Mouse (Mus musculus) olfactory bulb, adult 2 months (tissue): ENCODE data around the gene Appl2. TPM values are rescaled to one million over a fixed set of nuclear protein-coding genes. Genes with fewer than 3 reads are reported as not detected.

ENCODE experiments used
- H3K27ac ChIP-seq: fragments of 200-500 bp; 2 replicates; pipeline ENCODE4 v1.5.1; 2012; ENCODE audit warnings: low read depth, low read length; ENCODE audit not compliant: insufficient read depth
- H3K4me1 ChIP-seq: fragments of 200-500 bp; 2 replicates; pipeline ENCODE4 v1.6.1; 2012; ENCODE audit warnings: low read length; ENCODE audit not compliant: control insufficient read depth, insufficient read depth
- H3K4me3 ChIP-seq: fragments of 200-500 bp; 2 replicates; pipeline ENCODE4 v1.5.1; 2012; ENCODE audit warnings: mild to moderate bottlenecking, low read depth, low read length, moderate library complexity; ENCODE audit not compliant: insufficient read depth
- CTCF ChIP-seq: fragments of 200-500 bp; IDR thresholded peaks from 2 replicates; pipeline ENCODE4 v1.5.1; 2012; ENCODE audit warnings: low read depth, mild to moderate bottlenecking, low read length, moderate library complexity; ENCODE audit not compliant: insufficient read depth
- POLR2A ChIP-seq: fragments of 200-500 bp; IDR thresholded peaks from 2 replicates; pipeline ENCODE4 v1.6.1; 2012; ENCODE audit warnings: mild to moderate bottlenecking, low read depth, low read length, moderate library complexity; ENCODE audit not compliant: insufficient read depth
- whole genome bisulfite sequencing: fragments of 180-500 bp; shearing (Covaris S2); methylation state at CpG from one replicate; pipeline ENCODE4 v1.1.7; 2018; 5-methylcytosine and 5-hydroxymethylcytosine counted together
- polyA plus RNA-seq: library from polyadenylated mRNA; stranded (reverse); fragments of >200 nt; gene quantifications from 2 replicates; pipeline ENCODE4 v1.2.4, GENCODE M21; 2012; ENCODE audit warnings: low replicate concordance; ENCODE audit not compliant: missing spikeins, insufficient read depth, insufficient read length

Appl2 gene
- polyA plus RNA-seq, 1 experiment = not detected

DNA sequence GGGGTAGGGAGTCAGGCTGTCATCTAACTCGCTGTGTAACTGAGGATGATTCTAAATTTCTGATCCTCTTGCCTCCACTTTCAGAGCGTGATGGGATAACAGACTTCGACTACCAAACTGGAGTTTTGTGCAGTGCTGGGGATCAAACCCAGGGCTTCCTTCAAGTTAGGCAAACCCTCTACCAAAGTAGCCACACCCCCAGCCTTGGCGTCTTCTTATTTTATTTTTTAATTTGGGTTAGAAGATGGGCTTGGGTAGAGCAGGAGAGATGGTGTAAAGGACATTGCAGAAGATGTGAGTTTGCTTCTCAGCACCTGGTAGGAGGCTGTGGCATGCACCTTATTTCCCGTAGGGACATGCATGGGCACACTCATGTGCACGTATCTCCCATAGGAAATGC lies 499 bp upstream of the Appl2 start:
- H3K4me1 ChIP-seq = peaks cover 18% of the 10 kb centered on the region
- peak overlapping the region; percentile 76 for H3K4me3 ChIP-seq
- no peak overlapping the region for H3K27ac ChIP-seq
- 22% methylated on average over 6 of the region's 6 CpGs for WGBS
- TF ChIP-seq POLR2A = no peak; the same call in 1 of the 2 replicates
- TF ChIP-seq CTCF = no peak

DNA sequence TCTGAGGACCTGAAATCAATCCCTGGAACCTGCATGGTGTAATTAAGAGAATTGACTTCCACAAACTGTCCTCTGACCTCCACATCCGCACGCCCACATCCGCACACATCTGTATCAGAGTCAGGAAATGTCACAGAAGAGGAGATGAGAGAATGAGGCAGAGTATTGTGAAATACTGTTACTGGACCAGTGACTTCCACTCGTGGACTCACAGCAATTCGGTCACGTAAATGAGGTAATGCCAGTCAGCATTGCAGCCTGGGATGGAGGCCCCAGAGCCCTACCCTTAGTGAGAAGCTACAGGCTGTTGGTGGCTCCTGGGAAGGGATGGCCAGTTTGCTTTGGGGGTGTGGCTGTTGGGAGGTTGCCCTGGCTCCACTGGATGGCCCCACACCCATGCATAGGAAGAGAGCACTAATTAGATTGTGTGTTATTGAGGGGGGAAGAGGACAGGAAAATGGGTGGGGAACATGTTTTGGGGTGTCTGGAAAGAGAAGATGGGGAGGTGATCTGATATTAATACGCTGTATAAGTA lies 2.1 kb downstream of the Appl2 start:
- Histone ChIP-seq H3K27ac (no peak overlapping the region), H3K4me3 (no peak overlapping the region), H3K4me1 (peaks cover 23% of the 10 kb centered on the region)
- 91% methylated on average over 7 of the region's 7 CpGs for WGBS
- TF ChIP-seq CTCF = no peak
- no peak for TF ChIP-seq POLR2A

DNA sequence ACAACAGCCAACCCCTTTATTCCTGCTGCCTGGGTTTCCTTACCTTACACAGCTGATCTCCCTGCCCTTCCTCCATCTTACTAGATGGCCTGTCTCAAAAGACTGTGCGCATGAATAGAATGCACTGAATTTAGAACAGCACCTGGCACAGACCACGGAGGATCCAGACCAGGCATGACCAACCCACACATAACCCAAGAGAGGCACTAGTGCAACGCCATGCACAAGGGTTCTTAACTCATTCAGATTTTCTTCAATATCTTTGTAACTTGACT lies 2.9 kb downstream of the Appl2 start:
- H3K4me1 ChIP-seq = peaks cover 29% of the 10 kb centered on the region
- no peak for TF ChIP-seq POLR2A
- no peak for TF ChIP-seq CTCF
- H3K4me3 ChIP-seq = no peak overlapping the region
- no peak overlapping the region; the same call in 1 of the 2 replicates for H3K27ac ChIP-seq
- WGBS = 79% methylated on average over 3 of the region's 3 CpGs

DNA sequence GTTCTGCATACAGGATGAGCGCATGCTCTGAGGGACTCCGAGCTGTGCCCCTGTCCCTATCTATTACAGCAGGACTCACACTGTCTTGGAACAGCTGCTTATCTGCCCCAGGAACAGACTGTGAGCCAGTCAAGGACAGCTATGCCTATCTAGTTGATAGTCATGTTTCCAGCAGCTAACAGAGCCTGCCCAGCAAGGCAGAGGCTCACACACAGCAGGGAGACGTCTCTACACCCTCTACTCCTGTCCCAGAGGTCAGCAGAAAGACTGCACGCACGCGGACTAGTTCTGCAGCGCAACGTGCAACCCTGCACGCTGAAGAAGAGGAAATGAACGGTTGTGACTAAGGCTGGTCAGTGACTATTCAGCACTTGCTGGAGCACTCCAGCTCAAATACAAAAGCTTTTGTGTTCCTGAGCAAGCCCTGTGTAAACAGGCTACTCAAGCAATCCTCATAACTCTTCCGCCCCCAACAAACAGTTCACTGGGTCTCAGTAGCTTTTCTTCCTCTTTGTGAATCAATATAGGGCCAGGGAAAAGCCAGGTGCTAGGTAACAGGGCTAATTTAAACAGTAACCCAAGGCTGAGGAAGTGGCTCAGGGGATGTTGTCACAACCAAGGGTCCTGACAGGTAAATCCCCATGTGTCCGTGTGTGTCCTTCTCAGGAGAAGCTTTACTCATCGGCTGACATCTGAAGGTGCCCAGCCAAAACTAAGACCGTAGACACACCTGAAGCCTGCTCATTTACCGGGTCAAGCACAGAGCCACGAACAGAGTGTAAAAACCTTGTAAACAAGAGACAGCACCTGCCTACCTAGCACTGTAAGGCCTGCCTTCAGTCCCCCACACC lies 3.4 kb downstream of the Appl2 start:
- Histone ChIP-seq H3K4me1 (peaks cover 29% of the 10 kb centered on the region), H3K27ac (peak overlapping the region; percentile 79), H3K4me3 (no peak overlapping the region)
- TF ChIP-seq POLR2A = no peak
- no peak for TF ChIP-seq CTCF
- 62% methylated on average over 16 of the region's 16 CpGs for WGBS

DNA sequence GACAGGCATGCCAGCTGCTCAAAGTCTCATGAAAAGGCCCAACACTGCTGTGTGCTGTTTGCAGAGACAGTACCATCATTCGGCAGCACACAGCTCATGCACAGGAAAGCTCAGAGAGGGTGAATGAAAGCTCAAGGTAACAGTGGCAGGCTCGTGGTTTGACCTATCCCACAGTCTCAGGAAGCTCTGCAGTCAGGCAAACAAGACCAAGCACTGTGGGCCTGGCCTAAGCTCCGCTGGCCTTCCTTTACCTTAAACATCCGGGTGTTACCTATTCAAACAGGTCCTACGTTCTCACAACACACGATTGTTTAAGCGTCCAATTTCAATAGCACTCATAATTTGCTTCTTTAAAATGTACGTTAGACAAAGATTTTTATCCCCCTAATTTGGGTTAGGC lies 4.4 kb downstream of the Appl2 start:
- Histone ChIP-seq H3K27ac (no peak overlapping the region), H3K4me1 (peaks cover 35% of the 10 kb centered on the region), H3K4me3 (no peak overlapping the region)
- TF ChIP-seq CTCF (no peak), POLR2A (no peak)
- WGBS = 80% methylated on average over 8 of the region's 8 CpGs

DNA sequence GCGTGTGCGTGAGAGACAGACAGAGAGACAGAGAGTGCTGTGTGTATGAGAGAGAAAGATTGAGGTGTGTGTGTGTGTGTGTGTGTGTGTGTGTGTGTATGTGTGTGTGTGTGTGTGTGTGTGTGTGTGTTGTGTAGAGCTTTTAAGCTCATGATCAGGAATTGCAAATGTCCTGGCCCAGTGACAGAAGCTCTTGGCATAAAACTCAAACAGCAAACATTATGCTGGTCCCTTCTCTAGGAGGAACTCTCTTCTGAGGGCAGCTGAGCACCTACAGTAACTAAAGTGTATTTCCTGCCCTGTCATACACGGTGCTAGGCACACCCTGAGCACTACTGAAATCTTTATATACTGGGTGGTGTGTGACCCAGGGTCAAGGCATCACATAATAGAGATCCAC lies 6.9 kb downstream of the Appl2 start:
- H3K4me3 ChIP-seq = no peak overlapping the region
- peaks cover 39% of the 10 kb centered on the region for H3K4me1 ChIP-seq
- TF ChIP-seq CTCF (no peak), POLR2A (no peak)
- WGBS = 77% methylated on average over 3 of the region's 3 CpGs
- H3K27ac ChIP-seq = no peak overlapping the region

DNA sequence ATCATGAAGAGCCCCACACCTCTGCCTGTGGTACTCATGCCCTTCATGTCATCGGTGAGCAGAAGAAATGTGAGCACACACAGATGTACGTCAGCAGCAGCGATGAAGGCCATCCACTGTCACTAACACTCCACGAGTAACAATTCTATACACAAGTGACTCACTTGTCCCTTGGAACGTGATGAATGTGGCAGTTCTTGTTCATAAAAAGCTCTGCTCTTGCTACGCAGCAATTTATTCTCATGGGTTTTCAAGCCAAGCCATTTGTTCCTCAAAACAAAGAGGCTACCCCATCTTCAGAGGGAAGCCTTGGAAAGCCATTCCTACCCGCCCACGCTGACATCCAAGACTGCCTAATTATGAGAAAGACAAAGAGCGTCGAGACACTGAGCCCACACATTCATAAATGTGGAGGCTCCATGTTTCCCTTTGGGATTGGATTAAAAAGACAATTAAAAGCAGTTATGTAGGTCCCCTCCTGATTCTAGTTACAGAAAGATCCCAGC lies 8.6 kb downstream of the Appl2 start:
- peaks cover 29% of the 10 kb centered on the region for H3K4me1 ChIP-seq
- TF ChIP-seq CTCF (no peak), POLR2A (no peak)
- H3K4me3 ChIP-seq = no peak overlapping the region
- WGBS = 20% methylated on average over 10 of the region's 10 CpGs
- H3K27ac ChIP-seq = peak overlapping the region; percentile 61; the same call in 1 of the 2 replicates

DNA sequence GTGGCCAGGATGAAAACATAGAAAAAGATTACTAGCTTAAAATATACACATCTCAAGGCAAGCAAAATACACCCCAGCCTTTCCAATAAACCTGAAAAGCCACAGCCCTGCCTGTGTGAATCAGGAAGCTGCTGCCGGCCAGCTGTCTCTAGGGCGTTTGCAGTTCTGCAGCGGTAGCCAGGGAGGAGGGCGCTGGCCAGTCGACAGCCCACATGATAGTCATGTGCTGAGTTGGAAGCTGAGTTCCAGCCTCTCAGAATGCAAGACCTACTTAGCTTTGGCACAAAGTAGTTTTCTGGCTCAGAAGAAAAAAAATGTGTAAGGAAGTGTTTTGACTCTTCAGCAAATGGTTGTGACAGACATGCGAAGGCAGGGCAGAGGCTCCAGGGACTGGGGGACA lies 11.2 kb downstream of the Appl2 start:
- peaks cover 34% of the 10 kb centered on the region for H3K4me1 ChIP-seq
- no peak overlapping the region for H3K27ac ChIP-seq

DNA sequence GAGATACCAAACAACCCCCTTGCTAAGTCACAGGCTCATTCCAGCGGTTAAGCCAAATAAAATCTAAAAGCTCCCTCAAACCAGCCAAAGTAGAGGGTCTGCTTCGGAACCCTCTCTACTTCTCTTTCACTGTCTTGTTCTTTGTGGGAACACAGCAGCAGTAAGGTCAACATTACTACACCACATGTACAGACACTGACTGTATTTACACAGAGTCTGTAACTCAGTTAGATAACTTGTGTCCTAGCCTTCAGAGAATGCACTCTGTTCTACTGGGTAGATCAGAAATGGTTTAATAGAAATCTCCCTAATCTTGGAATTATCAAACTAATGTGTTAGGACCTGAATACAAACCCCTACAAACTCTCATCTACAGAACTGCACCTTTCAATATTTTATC lies 12.3 kb downstream of the Appl2 start:
- TF ChIP-seq POLR2A (no peak), CTCF (no peak)
- H3K4me1 ChIP-seq = peaks cover 35% of the 10 kb centered on the region
- 0 out of 2 replicates have a peak overlapping the region, but pooled peaks have one; percentile 57 for H3K27ac ChIP-seq
- 68% methylated on average over 2 of the region's 2 CpGs for WGBS
- no peak overlapping the region for H3K4me3 ChIP-seq

More for the DNA sequence above, 11.2 kb downstream of the Appl2 start:
- no peak overlapping the region for H3K4me3 ChIP-seq
- WGBS = 47% methylated on average over 6 of the region's 6 CpGs
- TF ChIP-seq POLR2A (no peak), CTCF (no peak)

DNA sequence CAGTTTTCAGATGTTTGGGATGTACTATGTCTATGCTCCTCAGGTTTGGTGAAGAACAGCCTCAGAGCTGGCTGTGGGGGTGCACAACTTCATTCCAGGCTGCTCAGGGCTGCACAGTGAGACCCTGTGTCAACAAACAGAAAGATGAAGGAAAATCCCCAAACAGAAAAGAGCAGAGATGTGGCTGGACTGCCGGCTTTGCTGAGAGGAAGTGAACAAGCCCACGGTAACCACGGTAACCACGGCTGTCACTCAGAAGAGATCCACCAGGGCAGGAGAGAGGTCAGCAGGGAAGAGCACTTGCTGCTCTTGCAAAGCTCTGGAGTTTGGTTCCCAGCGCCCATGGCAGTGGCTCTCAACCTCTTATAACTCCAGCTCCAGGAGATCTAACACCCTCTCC lies 14.1 kb downstream of the Appl2 start:
- Histone ChIP-seq H3K27ac (no peak overlapping the region), H3K4me1 (peaks cover 30% of the 10 kb centered on the region)

More for the DNA sequence above, 14.1 kb downstream of the Appl2 start:
- 53% methylated on average over 5 of the region's 5 CpGs for WGBS
- no peak overlapping the region for H3K4me3 ChIP-seq
- no peak for TF ChIP-seq POLR2A
- no peak for TF ChIP-seq CTCF
